Mouse (Mus musculus) heart, postnatal 0 days (tissue): ENCODE data around the gene Ak6.
A peak's percentile ranks its signal among the peaks of the same experiment; 100 is the strongest.

Experiments
- CTCF ChIP-seq: IDR thresholded peaks from 2 replicates; pipeline ENCODE4 v1.5.1; 2016; ENCODE audit warnings: antibody characterized with exemption, control low read depth, low read depth
- EP300 ChIP-seq: IDR thresholded peaks from 2 replicates; pipeline ENCODE4 v1.6.1; 2016; ENCODE audit warnings: antibody characterized with exemption, low read depth

GRCm38 (mm10) chr13:100650550-100651438 lies at the start of gene Ak6, which contains the start of gene Rad17:
- TF ChIP-seq CTCF (no peak), EP300 (peak; percentile 93)
